In genomic region chr8:64726190-64726695, GRCm38 (mm10) we compare ENCODE assay signal across 14 mouse cellular contexts. TPM values are rescaled to one million over a fixed set of nuclear protein-coding genes. Genes with fewer than 3 reads are reported as not detected.
A peak's percentile ranks its signal among the peaks of the same experiment; 100 is the strongest.
DNase-seq lines count a peak whose midpoint lies in the region; ATAC-seq lines count a peak whose summit lies in the region.
"Had no signal": no experiment of that assay in that cellular context is flagged by ENCODE, and none has a peak within 500 bp of the region (broad histone marks: within the 10 kb centered on the region; RNA-seq: fewer than 3 reads in every experiment).

No protein-coding gene starts in this region.

- ATAC-seq in frontal cortex, adult (ENCODE audit: low TSS enrichment) = peak; percentile 83
- ATAC-seq in hematopoietic stem cell, adult 5-6 weeks (replicated peaks in 1 of 2; ENCODE audit: insufficient read depth in 1 of 2, low FRiP score in 2 of 2, low TSS enrichment in 1 of 2, low read depth in 1 of 2, poor library complexity in 2 of 2, severe bottlenecking in 2 of 2) = peak; percentile 68 to 77

- DNase-seq in frontal cortex, postnatal 25 days (ENCODE audit: low spot score in 2 of 2) = no peak
- peak; percentile 46 for DNase-seq in urinary bladder, postnatal 14 days (ENCODE audit: low spot score)
- DNase-seq in urinary bladder, postnatal 10 days (ENCODE audit: low spot score) = no peak
- peak; percentile 31 for DNase-seq in telencephalon, adult 2 months (ENCODE audit: low read depth, low spot score)
- no peak for DNase-seq in cerebellum, adult 18-20 months
- no peak for DNase-seq in embryo, embryonic 11 days
- DNase-seq: B cell, adult 2 months; cerebellum, postnatal 10 days; gastrocnemius, adult 2 months; kidney, postnatal 14 days; lung, embryonic 14.5 days; thymus, postnatal 4 days had no signal

RNA-seq across cellular contexts. Expression of gene Msmo1, which starts 7.3 kb away (rescaled TPM):
- 72.7 and 85.3 TPM in 2 replicates for total RNA-seq in hematopoietic stem cell, adult 5-6 weeks (2017)

RNA-seq across cellular contexts. Expression of gene Cpe, which starts 33.4 kb away (rescaled TPM):
- total RNA-seq in hematopoietic stem cell, adult 5-6 weeks (2017) = 1.3 TPM in 1 of 2 replicates, not detected in the other

Comparison
In these comparisons a context has a peak if more than half of its experiments do, and no peak if none do; other contexts are left out.
1. DNase-seq: peak in urinary bladder, postnatal 14 days (single experiment) and telencephalon, adult 2 months (single experiment); none in frontal cortex, postnatal 25 days (0 of 2), urinary bladder, postnatal 10 days (single experiment), cerebellum, adult 18-20 months (0 of 2) and embryo, embryonic 11 days (single experiment).